Comparison of ENCODE assay signal across 16 mouse cellular contexts in the genomic region with DNA sequence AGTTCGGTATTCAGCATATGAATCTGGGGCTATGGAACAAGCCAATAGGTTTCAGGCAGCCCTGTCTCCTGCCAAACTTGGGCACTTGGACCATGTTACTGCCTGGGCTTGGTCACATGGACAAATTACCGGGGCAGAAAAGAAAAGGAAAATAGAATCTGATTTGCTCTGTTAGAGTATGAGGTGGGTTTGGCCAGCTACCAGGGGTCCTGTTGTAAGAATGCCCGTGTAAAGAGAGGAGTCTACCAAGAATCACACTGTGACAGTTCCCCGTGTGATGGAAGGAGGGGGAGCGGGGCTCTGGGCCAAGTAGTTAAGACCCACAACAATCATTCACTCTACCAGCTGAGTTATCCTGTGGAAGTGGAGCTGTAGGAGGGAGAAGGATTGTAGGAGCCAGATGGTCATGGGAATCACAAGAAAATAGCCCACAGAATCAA.
DNase-seq lines count a peak whose midpoint lies in the region; ATAC-seq lines count a peak whose summit lies in the region.
"Had no signal": no experiment of that assay in that cellular context is flagged by ENCODE, and none has a peak within 500 bp of the region (broad histone marks: within the 10 kb centered on the region; RNA-seq: fewer than 3 reads in every experiment).

No protein-coding gene starts in this region.

- no peak overlapping the region for H3K9ac ChIP-seq in forebrain, embryonic 14.5 days (ENCODE audit: low read length)
- no peak overlapping the region for H3K9ac ChIP-seq in neural tube, embryonic 14.5 days (replicated peaks; ENCODE audit: low read depth, low read length)

- WGBS in forebrain, embryonic 14.5 days, result 48% methylated on average over 5 of the region's 5 CpGs
- 85% methylated on average over 5 of the region's 5 CpGs for WGBS in forebrain, embryonic 10.5 days
- 70% methylated on average over 5 of the region's 5 CpGs for WGBS in neural tube, embryonic 14.5 days

- peak; percentile 90 for ATAC-seq in forebrain, embryonic 14.5 days
- ATAC-seq in neural tube, embryonic 14.5 days (ENCODE audit: low read depth), result peak; percentile 61; the same call in 1 of the 2 replicates

- H3K27ac ChIP-seq in forebrain, embryonic 14.5 days (ENCODE audit: low read depth, low read length), result no peak overlapping the region
- no peak overlapping the region for H3K27ac ChIP-seq in forebrain, embryonic 10.5 days
- H3K27ac ChIP-seq in brown adipose tissue, adult 24 weeks (replicated peaks; ENCODE audit: low read depth, low read length), result peak overlapping the region; percentile 36; the same call in 1 of the 2 replicates
- no peak overlapping the region for H3K27ac ChIP-seq in neural tube, embryonic 14.5 days (ENCODE audit: low read depth, low read length)
- H3K27ac ChIP-seq: limb, embryonic 10.5 days had no signal

- intact Hi-C loops in left cerebral cortex, postnatal 4 days (cut with DNase I), result loop anchor here (10.0 kb wide), 1 partner anchor 193 kb away; no protein-coding TSS in a partner anchor

- no peak overlapping the region for H3K4me2 ChIP-seq in forebrain, embryonic 14.5 days (ENCODE audit: low read length)
- no peak overlapping the region for H3K4me2 ChIP-seq in neural tube, embryonic 14.5 days (ENCODE audit: low read depth, low read length)
- H3K4me2 ChIP-seq: liver, embryonic 11.5 days had no signal

- peak; percentile 74 for DNase-seq in forebrain, embryonic 14.5 days (ENCODE audit: low spot score)
- DNase-seq in forebrain, embryonic 10.5 days (ENCODE audit: extremely low spot score, low spot score), result no peak
- peak; percentile 68 for DNase-seq in left cerebral cortex, postnatal 4 days
- no peak for DNase-seq in left cerebral cortex, adult 11 months (ENCODE audit: low spot score)
- no peak for DNase-seq in urinary bladder, adult 2 months (ENCODE audit: low spot score)
- DNase-seq: gastrocnemius, postnatal 36 days; kidney, adult 2 months; kidney, postnatal 4 days; lung, adult 2 months; lung, postnatal 36 days; spleen, adult 18-20 months; thymus, adult 18-20 months had no signal

- H3K9me3 ChIP-seq in forebrain, embryonic 14.5 days (replicated peaks; ENCODE audit: control insufficient read depth, low read length), result no peaks in the 10 kb centered on the region
- no peaks in the 10 kb centered on the region for H3K9me3 ChIP-seq in forebrain, embryonic 10.5 days
- no peaks in the 10 kb centered on the region for H3K9me3 ChIP-seq in neural tube, embryonic 14.5 days (ENCODE audit: control insufficient read depth, low read length)
- H3K9me3 ChIP-seq: limb, embryonic 10.5 days had no signal

- H3K27me3 ChIP-seq in forebrain, embryonic 14.5 days (replicated peaks; ENCODE audit: control insufficient read depth, insufficient read depth, low read length), result no peaks in the 10 kb centered on the region
- H3K27me3 ChIP-seq in forebrain, embryonic 10.5 days (ENCODE audit: poor library complexity, severe bottlenecking), result no peaks in the 10 kb centered on the region
- H3K27me3 ChIP-seq in neural tube, embryonic 14.5 days (ENCODE audit: control insufficient read depth, insufficient read depth, low read length), result no peaks in the 10 kb centered on the region

- H3K4me3 ChIP-seq in forebrain, embryonic 14.5 days (ENCODE audit: low read depth, low read length), result no peak overlapping the region
- H3K4me3 ChIP-seq in forebrain, embryonic 10.5 days, result no peak overlapping the region
- H3K4me3 ChIP-seq in brown adipose tissue, adult 24 weeks (ENCODE audit: insufficient read depth, low read depth, low read length), result no peak overlapping the region
- H3K4me3 ChIP-seq in neural tube, embryonic 14.5 days (ENCODE audit: low read depth, low read length), result no peak overlapping the region
- H3K4me3 ChIP-seq: limb, embryonic 10.5 days had no signal

- H3K36me3 ChIP-seq in forebrain, embryonic 14.5 days (ENCODE audit: control insufficient read depth, insufficient read depth, low read length), result no peaks in the 10 kb centered on the region
- no peaks in the 10 kb centered on the region for H3K36me3 ChIP-seq in forebrain, embryonic 10.5 days (replicated peaks)
- no peaks in the 10 kb centered on the region for H3K36me3 ChIP-seq in neural tube, embryonic 14.5 days (ENCODE audit: control insufficient read depth, insufficient read depth, low read length)
- H3K36me3 ChIP-seq: limb, embryonic 10.5 days had no signal

- no peaks in the 10 kb centered on the region for H3K4me1 ChIP-seq in forebrain, embryonic 14.5 days (ENCODE audit: control insufficient read depth, insufficient read depth, low read length)
- no peaks in the 10 kb centered on the region for H3K4me1 ChIP-seq in forebrain, embryonic 10.5 days
- H3K4me1 ChIP-seq in brown adipose tissue, adult 24 weeks (ENCODE audit: control insufficient read depth, insufficient read depth, insufficient read length, low read length), result no peaks in the 10 kb centered on the region
- no peaks in the 10 kb centered on the region for H3K4me1 ChIP-seq in neural tube, embryonic 14.5 days (ENCODE audit: control insufficient read depth, insufficient read depth, low read length)
- H3K4me1 ChIP-seq: limb, embryonic 10.5 days had no signal

Comparison
In these comparisons a context has a peak if more than half of its experiments do, and no peak if none do; other contexts are left out.
1. DNase-seq: peak in forebrain, embryonic 14.5 days (single experiment) and left cerebral cortex, postnatal 4 days (single experiment); none in forebrain, embryonic 10.5 days (single experiment), left cerebral cortex, adult 11 months (single experiment) and urinary bladder, adult 2 months (single experiment).